Mouse (Mus musculus): ENCODE data around the gene 2010111I01Rik.
"Not testable (repeated sequence)": the region's sequence is repeated elsewhere in the genome, so short reads cannot be mapped to it uniquely, and the experiment has no call there.

2010111I01Rik gene

DNA sequence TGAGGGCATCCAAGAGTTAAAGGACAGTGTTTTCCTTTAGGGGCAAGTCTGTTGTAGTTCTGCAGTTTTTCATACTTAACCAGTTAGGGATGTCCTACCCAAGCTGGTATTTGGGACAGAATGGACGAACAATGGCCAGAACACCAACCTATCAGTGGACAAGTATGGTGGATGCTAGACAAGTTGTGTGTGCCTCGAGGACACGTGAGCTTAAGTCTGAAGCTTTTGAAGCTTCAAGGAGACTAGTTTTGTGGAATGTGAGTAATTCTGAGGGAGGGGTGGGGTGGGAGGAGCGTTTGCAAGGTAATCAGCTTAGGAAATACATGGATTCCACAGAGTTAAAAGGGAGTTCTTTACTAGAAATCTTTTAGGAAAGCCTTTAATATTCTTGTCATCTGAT, 115.5 kb downstream of the 2010111I01Rik start:
- DNase-seq (ENCODE audit: low spot score) = no peak

DNA sequence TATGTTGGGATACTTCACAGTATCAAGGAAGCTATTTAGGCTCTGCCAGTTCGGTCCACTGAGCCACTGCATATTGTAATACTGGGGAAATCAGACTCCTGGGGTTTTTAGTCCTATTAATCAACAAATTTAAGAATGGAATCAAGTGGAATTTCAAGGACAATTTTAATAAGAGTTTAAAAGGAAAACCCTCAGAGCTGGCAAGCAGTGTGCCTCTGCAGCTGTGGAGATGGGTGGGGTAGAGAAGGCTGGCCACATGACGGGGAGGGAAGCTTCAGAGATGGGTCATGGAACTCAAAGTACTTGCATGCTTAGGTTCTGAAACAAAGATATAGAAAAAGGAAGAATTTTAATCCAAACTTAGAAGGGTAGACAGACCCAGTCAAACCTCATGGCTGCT, 116.1 kb downstream of the 2010111I01Rik start:
- DNase-seq (ENCODE audit: low spot score) = no peak

DNA sequence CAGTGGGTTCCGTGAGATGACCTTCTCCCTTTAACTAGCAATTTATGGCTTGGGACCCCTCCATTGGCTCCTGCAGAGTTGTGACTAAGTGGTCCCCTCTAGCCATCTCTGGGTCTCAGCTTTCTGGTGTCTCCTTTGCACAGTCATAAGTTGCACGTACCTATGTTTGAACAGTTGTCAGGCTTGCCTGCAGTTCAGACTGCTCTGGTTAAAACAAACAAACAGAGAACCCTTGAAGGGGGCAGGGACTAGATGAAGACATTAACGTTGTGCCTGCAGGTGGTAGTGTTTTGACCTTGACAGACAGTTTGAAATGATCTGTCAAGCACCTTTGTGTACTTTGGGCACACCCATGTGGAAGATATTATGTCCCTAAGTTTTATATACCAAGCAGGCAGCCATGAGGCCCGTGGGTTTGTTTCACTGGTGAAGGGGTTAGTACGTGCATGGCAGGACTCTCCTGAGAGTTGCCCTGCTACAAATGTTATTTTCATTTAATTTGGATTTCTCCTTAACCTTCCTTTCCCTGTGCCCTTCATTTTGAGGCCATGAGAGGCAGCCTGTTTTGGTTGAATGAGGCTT, 118.0 kb downstream of the 2010111I01Rik start:
- DNase-seq (ENCODE audit: low spot score) = peak; percentile 34

DNA sequence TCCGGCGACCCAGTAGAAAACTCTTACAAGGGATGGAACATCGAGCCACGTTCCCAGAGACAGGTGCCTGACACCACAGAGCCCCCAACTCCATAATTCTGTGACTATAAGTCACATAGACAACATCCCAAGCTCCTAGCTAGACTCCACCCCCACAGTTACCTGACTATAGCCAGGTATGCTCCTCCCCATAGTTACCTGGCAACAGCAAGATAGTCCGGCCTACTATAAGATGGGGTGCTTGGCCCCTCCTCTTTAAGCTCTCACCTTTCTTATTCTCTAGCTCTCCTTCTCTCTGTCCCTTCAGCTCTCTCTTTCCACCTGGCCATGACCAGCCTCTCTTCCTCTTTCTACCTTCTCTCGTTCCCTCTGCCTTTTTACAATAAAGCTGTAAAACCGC, 118.4 kb downstream of the 2010111I01Rik start:
- not testable (repeated sequence) for DNase-seq (ENCODE audit: low spot score)

DNA sequence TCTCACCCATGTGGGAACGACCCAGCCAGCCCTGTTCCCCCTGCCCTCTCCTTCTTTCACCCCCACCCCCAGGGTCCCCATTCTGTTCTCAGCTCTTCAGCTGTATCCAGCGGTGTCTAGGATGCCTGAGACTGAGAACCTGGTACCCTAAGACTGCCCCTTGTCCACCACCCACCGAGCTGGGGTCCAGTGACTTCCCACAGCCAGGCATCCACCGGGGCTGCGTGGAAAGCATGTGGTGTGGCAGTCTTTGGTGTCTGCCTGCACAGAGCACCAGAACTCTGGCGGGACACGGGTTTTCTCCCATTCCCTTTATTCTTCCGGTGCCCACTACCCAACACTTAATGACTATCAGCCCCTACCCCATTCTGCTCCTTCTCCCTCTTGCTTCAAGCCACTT, 119.0 kb downstream of the 2010111I01Rik start:
- no peak for DNase-seq (ENCODE audit: low spot score)

DNA sequence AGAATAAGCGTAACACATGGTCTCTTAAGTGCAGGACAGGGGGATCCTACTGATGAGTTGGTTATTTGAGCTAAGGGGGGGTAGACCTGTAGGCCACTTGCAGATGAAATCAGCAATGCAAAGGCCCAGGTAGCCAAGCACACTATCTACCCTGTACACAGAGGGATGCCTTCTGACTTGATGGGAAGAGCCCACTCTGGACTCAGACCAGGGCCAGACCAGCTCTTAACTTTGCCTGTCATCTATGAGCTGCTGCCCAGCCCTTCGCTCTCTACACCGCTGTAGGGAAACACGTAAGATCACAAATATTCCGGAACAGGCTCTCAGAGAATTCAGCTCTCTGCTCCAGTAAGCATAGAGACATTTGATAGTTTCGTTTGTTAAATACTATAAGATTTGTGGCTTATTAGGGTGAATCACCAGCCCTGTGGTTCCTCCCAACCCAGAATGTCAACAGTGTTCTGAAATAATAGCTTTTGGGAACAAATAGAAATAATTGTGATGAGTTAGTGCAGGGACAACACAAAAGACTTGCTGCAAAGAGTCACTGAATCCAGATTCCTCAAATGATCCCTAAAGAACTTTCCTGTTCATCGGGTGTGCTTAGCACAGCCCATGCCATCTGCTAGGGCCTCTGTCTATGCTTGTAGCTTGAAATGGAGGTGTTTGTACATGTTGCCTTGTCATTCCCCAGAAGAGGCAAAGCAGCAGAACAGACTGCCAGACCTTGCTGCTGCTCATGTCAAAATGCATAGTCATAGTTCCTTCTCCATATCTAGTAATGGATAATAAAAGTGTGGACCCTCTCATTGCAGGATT, 123.4 kb downstream of the 2010111I01Rik start:
- no peak for DNase-seq (ENCODE audit: low spot score)

DNA sequence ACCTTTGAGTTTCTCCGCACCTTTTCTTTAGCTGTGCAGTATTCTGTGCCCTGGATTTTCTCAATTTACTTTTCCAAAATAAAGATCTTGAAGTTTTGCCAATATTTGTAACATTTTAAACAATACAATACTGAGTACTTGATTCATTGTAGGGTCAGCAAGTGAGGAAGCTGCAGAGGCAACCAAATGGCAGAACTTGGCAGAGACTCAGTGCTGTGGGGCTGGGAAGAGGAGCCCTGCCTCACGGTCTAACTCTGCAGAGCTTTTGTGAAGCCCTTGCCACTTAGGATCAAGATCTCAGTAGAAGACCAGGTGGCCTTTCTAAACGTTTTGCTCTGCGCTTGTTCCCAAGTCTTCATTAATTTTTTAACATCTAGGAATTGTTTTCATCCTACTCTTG, 124.8 kb downstream of the 2010111I01Rik start:
- no peak for DNase-seq (ENCODE audit: low spot score)

DNA sequence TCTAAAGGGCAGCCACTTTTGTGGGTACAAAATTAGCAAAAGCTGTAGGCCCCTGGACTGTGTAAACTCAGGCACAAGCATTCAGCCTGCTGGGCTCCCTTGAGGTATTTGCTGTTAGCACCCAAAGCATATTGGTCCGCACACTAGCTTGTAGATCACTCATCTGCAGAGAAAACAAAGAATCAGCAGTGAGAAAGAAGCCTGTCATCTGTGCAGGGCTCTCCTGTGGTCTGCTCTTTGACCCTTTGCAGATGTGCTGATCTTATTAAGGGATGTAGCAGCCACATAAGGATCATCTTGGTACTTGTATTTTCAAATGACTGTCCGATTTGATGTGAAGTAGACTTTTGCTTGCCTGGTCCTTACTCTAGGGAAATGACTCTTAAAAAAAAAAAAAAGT, 126.6 kb downstream of the 2010111I01Rik start:
- no peak for DNase-seq (ENCODE audit: low spot score)

DNA sequence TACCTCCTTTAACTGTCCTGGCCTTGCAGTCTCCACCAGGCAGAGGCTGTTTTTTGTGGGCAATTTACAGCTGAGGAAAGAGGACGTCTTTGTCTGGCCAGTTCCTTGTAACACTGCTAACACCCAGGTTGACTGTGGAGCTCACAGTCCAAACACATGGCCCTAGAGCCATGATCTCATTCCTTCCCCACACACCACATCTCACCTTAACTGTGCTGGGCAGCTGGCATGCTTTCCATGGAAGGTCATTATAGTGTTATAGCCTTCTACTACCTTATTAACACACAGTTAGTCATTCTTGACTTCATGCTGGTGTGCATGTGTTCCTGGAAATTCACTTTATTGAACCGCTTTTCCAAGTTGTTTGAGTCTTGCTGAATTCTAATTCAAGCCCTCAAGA, 127.6 kb downstream of the 2010111I01Rik start:
- no peak for DNase-seq (ENCODE audit: low spot score)

DNA sequence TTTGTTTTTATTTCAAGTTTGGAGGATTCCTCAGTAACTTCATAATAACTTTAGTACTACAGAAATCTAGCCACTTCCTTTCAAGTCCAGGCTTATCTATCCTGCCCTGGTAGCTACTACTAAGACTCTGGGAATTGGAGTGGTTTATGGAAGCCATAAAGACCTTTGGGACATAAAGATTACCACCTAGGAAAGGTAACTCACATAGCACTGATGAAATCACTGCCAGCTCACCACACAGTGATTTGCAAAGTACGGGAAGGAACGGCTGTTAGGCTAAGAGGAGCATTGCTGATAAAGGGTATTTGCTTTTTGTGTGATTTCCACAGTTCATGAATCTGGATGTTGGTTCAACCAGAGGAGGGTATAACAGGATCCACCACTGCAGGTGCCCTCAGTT, 128.2 kb downstream of the 2010111I01Rik start:
- no peak for DNase-seq (ENCODE audit: low spot score)

DNA sequence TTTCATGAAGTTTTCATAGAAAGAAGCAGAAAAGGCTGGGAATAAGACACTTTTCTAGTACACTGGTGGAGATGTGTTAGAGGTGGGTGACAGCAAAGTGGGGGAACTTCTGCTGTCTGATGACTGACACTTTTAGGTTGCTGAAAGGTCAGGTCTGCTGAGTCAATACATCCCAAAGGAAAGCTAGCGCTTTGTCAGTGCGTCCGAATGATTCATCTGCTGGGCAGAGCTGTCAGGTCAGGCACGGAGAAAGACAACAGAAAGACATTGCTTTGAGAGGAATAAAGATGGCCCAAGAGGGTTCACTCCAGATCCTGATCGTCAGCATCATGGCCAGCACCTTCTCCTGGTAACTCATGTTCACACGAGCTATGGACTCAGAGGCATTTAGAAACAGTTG, 128.9 kb downstream of the 2010111I01Rik start:
- no peak for DNase-seq (ENCODE audit: low spot score)

DNA sequence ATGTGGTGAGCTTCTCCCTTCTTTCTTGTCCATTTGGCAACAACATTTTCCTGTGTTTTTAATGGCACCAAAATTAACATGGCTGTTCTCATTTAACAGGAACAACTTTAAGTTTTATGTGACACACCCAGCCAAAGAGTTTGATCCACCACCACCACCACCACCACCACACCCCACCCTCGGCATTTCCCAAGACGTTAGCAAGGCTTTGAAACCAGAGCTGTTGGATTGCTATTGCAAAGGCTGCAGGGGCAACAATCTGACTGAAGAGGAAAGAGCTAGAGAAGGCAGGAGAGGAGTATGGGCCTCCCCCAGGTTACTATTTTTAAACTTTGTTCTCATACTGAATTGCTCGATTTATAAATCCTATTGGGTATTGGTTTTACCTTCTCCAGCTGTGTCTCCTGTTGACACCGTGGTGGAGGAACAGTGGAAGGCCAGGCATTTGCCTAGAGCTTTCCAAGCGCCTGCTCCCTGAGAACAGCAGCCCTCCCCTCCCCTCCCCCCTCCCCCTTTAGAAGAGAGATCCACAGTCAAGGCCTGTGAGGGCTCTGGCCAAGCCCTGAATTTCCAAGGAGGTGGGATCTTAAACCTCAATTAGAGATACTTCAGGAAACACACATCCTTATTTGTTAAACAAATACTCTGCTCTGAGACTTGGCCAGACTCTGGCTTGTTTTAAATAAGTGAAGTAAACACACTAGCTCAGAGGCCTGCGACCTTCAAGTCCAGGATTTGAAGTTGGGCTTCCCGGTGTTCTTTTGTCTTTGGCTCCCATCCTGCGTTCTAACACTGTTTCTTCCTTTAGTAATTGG, 129.8 kb downstream of the 2010111I01Rik start:
- peak; percentile 41 for DNase-seq (ENCODE audit: low spot score)

DNA sequence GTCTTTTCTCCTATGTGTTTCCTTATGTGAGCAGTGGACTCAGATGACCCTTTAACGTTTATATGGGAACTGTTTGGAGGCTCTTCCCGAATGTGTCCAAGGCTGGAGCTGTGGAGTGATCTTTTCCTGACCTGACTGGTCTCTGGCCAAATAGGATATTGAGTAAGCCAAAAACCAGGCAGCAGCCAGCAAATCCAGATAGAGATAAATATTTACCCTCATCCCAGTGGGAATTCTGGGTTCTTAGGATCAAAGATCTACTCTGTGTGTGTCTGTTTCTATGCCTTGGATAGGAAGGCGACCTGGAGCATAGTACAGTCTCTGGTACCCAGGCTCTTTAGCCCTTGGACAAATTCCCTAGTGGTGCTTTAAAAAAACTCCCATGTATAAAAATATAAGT, 132.1 kb downstream of the 2010111I01Rik start:
- DNase-seq (ENCODE audit: low spot score) = peak; percentile 14

DNA sequence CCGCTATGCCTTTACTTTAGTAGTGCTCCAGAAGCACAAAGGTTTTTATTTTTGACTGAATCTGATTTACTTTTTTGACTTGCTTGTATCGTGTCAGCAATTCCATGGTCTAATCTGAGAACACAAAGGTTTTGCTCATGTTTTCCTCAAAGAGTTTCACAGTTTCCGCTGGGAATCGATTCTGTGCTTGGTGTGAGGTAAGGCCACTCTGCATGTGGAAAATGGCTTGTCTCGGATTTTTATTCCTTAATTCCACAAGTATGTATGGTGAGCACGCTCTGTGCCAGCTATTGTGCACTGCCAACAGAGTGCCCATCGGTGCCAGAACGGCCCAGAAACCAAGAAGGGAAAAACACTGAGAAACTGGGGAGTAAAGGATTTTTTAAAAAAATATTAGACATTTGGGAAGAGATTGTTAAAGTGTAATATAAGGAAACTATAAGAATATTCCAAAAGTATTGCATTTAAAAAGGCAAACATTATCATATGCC, 132.8 kb downstream of the 2010111I01Rik start:
- DNase-seq (ENCODE audit: low spot score) = no peak

DNA sequence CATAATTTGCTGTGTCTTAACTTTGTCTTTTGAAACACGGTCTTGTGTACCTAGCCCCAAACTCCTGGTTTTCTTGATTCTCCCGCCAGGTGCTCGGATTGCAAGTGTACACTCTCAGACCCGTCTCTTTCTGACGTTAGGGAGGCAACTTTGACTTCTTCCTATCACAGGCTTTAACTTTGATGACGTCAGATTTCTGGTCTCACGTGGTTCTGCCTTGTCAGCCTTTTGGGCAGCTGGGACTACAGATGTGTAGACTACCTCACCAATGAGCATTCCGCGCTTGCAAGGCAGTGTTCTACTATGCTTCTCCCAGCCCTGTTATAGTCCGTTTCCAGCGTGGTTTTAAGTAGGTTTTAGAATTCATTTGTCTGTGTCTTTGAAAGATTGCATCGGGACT, 137.1 kb downstream of the 2010111I01Rik start:
- no peak for DNase-seq (ENCODE audit: low spot score)

DNA sequence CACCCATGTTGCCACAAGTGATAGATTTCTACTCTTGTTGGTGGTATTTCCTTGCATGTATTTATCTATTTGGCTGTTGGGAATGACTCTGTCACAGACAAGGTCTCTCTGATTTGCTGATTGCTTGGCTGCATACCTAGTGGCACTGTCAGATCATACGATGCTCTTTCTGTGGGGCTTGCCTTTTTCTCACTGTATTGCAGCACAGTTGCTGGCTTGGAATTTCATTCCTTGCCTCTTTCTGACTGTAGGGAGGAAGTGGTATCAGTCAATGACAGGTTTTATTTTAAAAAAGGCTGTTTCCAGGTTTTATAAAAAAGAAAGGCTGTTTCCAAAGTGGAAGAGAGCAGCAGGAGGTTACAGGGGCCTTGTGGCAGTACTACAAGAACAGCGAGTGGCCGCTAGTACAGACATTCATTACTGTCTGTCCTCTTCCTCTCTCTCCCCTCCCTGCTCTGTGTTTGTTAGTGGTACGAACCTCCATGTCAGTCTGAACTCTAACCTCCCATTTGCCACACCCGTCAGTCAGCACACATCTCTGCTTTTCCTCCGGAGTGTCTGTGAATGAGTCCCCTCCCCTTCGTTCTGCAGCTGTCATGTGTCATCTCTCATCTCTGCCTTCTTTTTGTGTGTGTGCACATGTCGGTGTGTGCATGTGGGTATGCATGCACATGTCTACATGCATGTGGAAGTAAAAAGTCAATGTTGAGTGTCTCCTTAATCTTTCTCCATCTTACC, 138.3 kb downstream of the 2010111I01Rik start:
- DNase-seq (ENCODE audit: low spot score) = no peak

DNA sequence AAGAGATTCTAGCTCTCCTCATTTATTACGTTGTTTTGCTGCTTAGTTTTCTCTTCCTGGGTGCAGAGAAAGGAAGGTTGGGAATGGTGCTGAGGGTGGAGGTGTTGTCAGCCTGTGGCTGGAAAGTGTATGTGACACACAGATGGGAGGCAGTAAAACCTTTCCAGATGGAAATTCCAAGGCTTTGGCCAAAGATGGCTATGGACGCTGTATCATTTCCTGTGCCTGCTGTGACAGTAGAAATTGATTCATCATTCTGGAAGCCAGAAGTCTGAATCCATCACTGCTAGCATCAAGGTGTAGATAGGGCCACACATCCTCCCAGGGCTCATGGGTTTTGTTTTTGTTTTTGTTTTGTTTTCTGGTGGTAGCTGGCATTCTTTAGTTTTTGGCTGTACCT, 141.9 kb downstream of the 2010111I01Rik start:
- no peak for DNase-seq (ENCODE audit: low spot score)

DNA sequence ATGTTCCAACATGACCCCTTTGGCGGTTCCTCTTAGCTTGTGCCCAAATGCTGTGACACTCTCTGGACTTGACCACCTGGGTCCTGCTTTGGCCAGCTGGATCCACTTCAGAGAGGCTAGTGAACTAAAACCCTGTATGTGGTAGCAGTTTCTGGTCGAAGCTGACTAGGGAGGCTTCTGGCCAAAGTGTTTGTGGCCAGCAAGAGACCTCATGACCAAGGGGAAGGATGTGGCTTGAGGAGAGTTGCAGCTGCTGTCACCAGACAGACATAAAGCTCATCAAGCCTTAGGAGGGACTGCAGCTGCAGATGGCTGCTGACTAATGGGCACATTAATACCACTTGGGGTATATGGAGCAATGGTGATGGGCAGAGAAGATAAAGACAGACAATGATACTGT, 143.9 kb downstream of the 2010111I01Rik start:
- no peak for DNase-seq (ENCODE audit: low spot score)

DNA sequence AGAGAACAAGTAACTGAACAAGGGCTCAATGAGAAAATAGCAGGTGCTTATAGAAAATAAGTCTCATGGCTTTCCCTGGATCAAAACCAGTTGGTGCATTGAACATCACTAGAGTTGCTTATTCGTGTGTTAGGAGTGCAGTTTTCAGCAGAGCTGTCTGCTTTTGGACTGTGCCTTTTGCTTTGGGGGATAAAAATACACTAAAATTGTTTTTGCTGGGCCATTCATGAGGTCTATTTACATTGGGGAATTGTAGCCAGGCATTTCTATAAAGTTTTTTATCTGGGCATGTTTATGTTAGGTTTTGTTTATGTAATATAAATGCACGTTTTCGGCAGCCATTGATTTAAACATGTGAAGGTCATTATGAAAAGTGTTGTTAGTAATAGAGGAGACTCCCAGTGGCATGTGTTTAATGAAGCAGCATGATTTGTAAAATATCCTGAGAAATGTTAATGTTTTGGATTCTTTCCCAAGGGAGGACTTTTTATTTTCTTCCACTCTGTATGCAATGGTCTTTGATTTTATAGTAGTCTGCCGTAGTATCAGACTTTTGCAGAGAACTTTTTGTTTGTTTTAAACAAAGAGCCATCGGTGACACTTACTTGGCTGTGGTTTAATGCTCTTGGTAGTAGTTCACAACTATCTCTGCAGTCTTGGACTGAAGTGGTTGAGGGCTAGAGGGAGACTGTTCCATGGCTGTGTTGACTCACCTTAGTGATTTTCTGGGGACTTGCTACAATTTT, 146.8 kb downstream of the 2010111I01Rik start:
- no peak for DNase-seq (ENCODE audit: low spot score)

DNA sequence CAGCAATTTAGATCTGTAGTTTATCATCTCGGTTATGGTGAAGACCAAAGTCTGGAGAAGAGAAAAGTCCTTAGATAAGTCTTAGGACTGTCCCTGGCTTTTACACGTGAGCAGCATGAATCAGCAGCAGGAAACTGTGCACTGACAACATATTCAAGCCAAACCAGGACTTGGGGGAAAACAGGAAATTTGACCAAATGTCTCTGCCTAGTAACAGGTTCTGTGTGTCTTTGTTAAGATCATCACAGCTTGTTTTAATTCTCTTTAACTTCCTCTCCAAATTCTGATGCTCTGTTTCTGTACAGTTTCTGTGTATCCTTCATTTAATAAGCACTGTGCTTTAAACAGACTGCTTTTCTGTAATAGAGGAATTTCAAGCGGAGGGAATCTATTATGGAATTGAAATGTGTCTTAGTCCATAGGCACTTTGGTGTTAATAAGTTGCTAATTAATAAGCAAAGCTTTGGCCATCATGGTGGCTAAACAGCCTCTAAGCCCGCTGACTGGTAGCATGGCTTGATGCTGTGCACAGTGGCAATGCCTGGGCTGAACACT, 147.4 kb downstream of the 2010111I01Rik start:
- DNase-seq (ENCODE audit: low spot score) = no peak

Data from yolk sac, embryonic 10.5 days (tissue).